Mouse (Mus musculus) small intestine, adult 2 months (tissue): ENCODE data around the gene AC109138.7. TPM values are rescaled to one million over a fixed set of nuclear protein-coding genes. Genes with fewer than 3 reads are reported as not detected.

Experiments
- H3K27ac ChIP-seq: fragments of 200-500 bp; 2 replicates; pipeline ENCODE4 v1.5.1; 2012; ENCODE audit warnings: low read depth, low read length, control low read depth, inconsistent platforms; ENCODE audit not compliant: insufficient read depth
- H3K27me3 ChIP-seq: fragments of 200-500 bp; 2 replicates; pipeline ENCODE4 v1.6.1; 2012; ENCODE audit warnings: mild to moderate bottlenecking, moderate library complexity, low read length, inconsistent platforms; ENCODE audit not compliant: control insufficient read depth, insufficient read depth
- H3K36me3 ChIP-seq: fragments of 200-500 bp; 2 replicates; pipeline ENCODE4 v1.6.1; 2012; ENCODE audit warnings: mild to moderate bottlenecking, low read length, control low read depth, inconsistent platforms; ENCODE audit not compliant: control insufficient read depth, insufficient read depth
- H3K4me1 ChIP-seq: fragments of 200-500 bp; 2 replicates; pipeline ENCODE4 v1.6.1; 2012; ENCODE audit warnings: low read length, inconsistent platforms, mixed read lengths; ENCODE audit not compliant: control insufficient read depth, insufficient read depth, insufficient read length
- H3K4me3 ChIP-seq: fragments of 200-500 bp; 2 replicates; pipeline ENCODE4 v1.5.1; 2012; ENCODE audit warnings: low read depth, mild to moderate bottlenecking, control low read depth, inconsistent platforms, low read length, moderate library complexity
- CTCF ChIP-seq: fragments of 200-500 bp; IDR thresholded peaks from 2 replicates; pipeline ENCODE4 v1.5.1; 2012; ENCODE audit warnings: low read depth, mild to moderate bottlenecking, control low read depth, inconsistent platforms, low read length, moderate library complexity, mixed read lengths; ENCODE audit not compliant: insufficient replicate concordance, insufficient read length; ENCODE audit errors: extremely low read depth
- POLR2A ChIP-seq: fragments of 200-500 bp; IDR thresholded peaks from 2 replicates; pipeline ENCODE4 v1.6.1; 2012; ENCODE audit warnings: low read depth, mild to moderate bottlenecking, control low read depth, inconsistent platforms, low read length, moderate library complexity
- WGBS: fragments of 180-500 bp; shearing (Covaris S2); methylation state at CpG from one replicate; pipeline ENCODE4 v1.1.7; 2018; 5-methylcytosine and 5-hydroxymethylcytosine counted together
- polyA plus RNA-seq: library from polyadenylated mRNA; depleted of rRNA; stranded (reverse); fragments of >200 nt; gene quantifications from 2 replicates; pipeline ENCODE4 v1.2.3, GENCODE M21; 2012

The AC109138.7 gene
- polyA plus RNA-seq, 1 experiment, result not detected

DNA sequence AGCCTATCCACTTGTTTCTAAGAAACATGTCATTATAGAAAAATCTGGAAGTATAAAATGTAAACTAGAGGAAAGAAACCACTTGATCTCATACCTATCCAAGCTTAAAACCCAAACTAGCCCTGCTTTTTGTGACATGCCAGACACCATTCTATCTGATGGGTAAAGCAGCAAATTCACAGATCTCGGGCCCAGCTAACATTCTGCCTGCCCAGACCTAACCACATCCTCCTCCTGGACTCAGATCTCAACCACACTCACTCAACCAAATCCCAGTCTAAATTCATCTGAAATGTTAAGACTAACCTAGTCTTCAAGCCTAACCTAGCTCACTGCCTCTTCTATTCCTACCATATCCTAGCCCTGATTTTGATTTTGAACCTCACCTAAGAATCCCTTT lies 4.6 kb downstream of the AC109138.7 start:
- TF ChIP-seq CTCF (no peak), POLR2A (no peak)
- Histone ChIP-seq H3K27ac (no peak overlapping the region), H3K4me1 (peaks cover 13% of the 10 kb centered on the region)

GRCm38 (mm10) chr19:4219943-4220342 lies 5.8 kb downstream of the AC109138.7 start:
- H3K4me1 ChIP-seq, result peaks cover 10% of the 10 kb centered on the region
- no peaks in the 10 kb centered on the region for H3K36me3 ChIP-seq
- 90% methylated on average over 6 of the region's 6 CpGs for WGBS

More for the DNA sequence above, 4.6 kb downstream of the AC109138.7 start:
- Histone ChIP-seq H3K27me3 (peaks cover 18% of the 10 kb centered on the region), H3K36me3 (no peaks in the 10 kb centered on the region), H3K4me3 (no peak overlapping the region)
- 79% methylated on average over 1 of the region's 1 CpGs for WGBS

GRCm38 (mm10) chr19:4220416-4220815 lies 6.3 kb downstream of the AC109138.7 start:
- no peak for TF ChIP-seq POLR2A
- TF ChIP-seq CTCF, result no peak
- Histone ChIP-seq H3K27ac (no peak overlapping the region), H3K27me3 (0 out of 2 replicates have a peak, but pooled peaks cover 2% of the 10 kb centered on the region), H3K4me1 (peaks cover 10% of the 10 kb centered on the region), H3K4me3 (no peak overlapping the region), H3K36me3 (no peaks in the 10 kb centered on the region)
- 29% methylated on average over 4 of the region's 4 CpGs for WGBS

More at GRCm38 (mm10) chr19:4219943-4220342, 5.8 kb downstream of the AC109138.7 start:
- no peak overlapping the region for H3K27ac ChIP-seq
- H3K4me3 ChIP-seq, result no peak overlapping the region
- no peak for TF ChIP-seq CTCF
- no peak for TF ChIP-seq POLR2A
- H3K27me3 ChIP-seq, result peaks cover 7% of the 10 kb centered on the region

- Histone ChIP-seq H3K27me3 (no peaks in the 10 kb centered on the region), H3K27ac (peak overlapping the region; percentile 22; the same call in 1 of the 2 replicates), H3K36me3 (no peaks in the 10 kb centered on the region), H3K4me1 (peaks cover 10% of the 10 kb centered on the region), H3K4me3 (no peak overlapping the region)
- TF ChIP-seq POLR2A (no peak), CTCF (no peak)
- WGBS, result 30% methylated on average over 14 of the region's 14 CpGs
These were observed 7.0 kb downstream of the AC109138.7 start for GRCm38 (mm10) chr19:4220957-4221743.

DNA sequence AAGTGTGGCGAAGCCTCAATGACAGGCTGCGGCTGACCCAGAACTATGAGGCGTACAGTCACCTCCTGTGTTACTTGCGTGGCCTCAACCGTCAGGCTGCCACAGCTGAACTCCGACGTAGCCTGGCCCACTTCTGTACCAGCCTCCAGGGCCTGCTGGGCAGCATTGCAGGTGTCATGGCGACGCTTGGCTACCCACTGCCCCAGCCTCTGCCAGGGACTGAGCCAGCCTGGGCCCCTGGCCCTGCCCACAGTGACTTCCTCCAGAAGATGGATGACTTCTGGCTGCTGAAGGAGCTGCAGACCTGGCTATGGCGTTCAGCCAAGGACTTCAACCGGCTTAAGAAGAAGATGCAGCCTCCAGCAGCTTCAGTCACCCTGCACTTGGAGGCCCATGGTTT lies 8.0 kb downstream of the AC109138.7 start:
- WGBS, result 73% methylated on average over 11 of the region's 11 CpGs
- no peaks in the 10 kb centered on the region for H3K27me3 ChIP-seq
- no peaks in the 10 kb centered on the region for H3K36me3 ChIP-seq
- no peak overlapping the region for H3K4me3 ChIP-seq
- H3K27ac ChIP-seq, result no peak overlapping the region
- H3K4me1 ChIP-seq, result peaks cover 10% of the 10 kb centered on the region
- TF ChIP-seq CTCF (no peak), POLR2A (no peak)

GRCm38 (mm10) chr19:4226779-4227178 lies 12.6 kb downstream of the AC109138.7 start:
- Histone ChIP-seq H3K27me3 (no peaks in the 10 kb centered on the region), H3K27ac (no peak overlapping the region), H3K4me1 (peaks cover 6% of the 10 kb centered on the region), H3K36me3 (no peaks in the 10 kb centered on the region), H3K4me3 (no peak overlapping the region)
- WGBS, result 86% methylated on average over 7 of the region's 7 CpGs
- no peak for TF ChIP-seq POLR2A
- no peak for TF ChIP-seq CTCF

GRCm38 (mm10) chr19:4227446-4227845 lies 13.3 kb downstream of the AC109138.7 start:
- WGBS, result 69% methylated on average over 5 of the region's 5 CpGs
- no peak for TF ChIP-seq CTCF
- TF ChIP-seq POLR2A, result no peak
- Histone ChIP-seq H3K4me3 (no peak overlapping the region), H3K4me1 (peaks cover 9% of the 10 kb centered on the region), H3K36me3 (no peaks in the 10 kb centered on the region), H3K27ac (no peak overlapping the region), H3K27me3 (no peaks in the 10 kb centered on the region)
